Mouse (Mus musculus) brain, embryonic 14.5 days (tissue): ENCODE results near the gene Ephb1.

Experiments
- CTCF ChIP-seq: fragments of 200-500 bp; IDR thresholded peaks from 2 replicates; pipeline ENCODE4 v1.5.1; 2012; ENCODE audit warnings: inconsistent platforms, mild to moderate bottlenecking, moderate library complexity, borderline replicate concordance; ENCODE audit not compliant: insufficient read depth, insufficient read length; ENCODE audit errors: extremely low read depth
- POLR2A ChIP-seq: fragments of 200-500 bp; IDR thresholded peaks from 2 replicates; pipeline ENCODE4 v1.6.1; 2012; ENCODE audit warnings: mild to moderate bottlenecking, inconsistent platforms, borderline replicate concordance; ENCODE audit not compliant: poor library complexity, insufficient read depth, insufficient read length, severe bottlenecking; ENCODE audit errors: extremely low read depth

- TF ChIP-seq CTCF (no peak), POLR2A (no peak)
Observed at GRCm38 (mm10) chr9:102249124-102249816, 105.2 kb downstream of the Ephb1 start.
